Mouse (Mus musculus) stomach, postnatal 0 days (tissue): ENCODE measurements around the gene Clec11a. TPM values are rescaled to one million over a fixed set of nuclear protein-coding genes. Genes with fewer than 3 reads are reported as not detected.

ENCODE experiments used
- ATAC-seq: fragments of 200-750 bp; cut with Nextera tagmentation; 2 replicates; pipeline ENCODE4 v1.8.0; 2017; ENCODE audit not compliant: low FRiP score, low TSS enrichment
- DNase-seq: peaks from one replicate; pipeline ENCODE4 v3.0.0-alpha.2; 2016; ENCODE audit warnings: low spot score
- H3K27ac ChIP-seq: fragments of 300-500 bp; sonication (generic); replicated peaks from 2 replicates; pipeline ENCODE4 v1.5.1; 2014; ENCODE audit warnings: mild to moderate bottlenecking, control low read depth
- H3K27me3 ChIP-seq: fragments of 300-500 bp; sonication (generic); 2 replicates; pipeline ENCODE4 v1.6.1; 2014; ENCODE audit warnings: low read length; ENCODE audit not compliant: control insufficient read depth, insufficient read depth
- H3K36me3 ChIP-seq: fragments of 300-500 bp; sonication (generic); 2 replicates; pipeline ENCODE4 v1.6.1; 2014; ENCODE audit warnings: low read length, mixed read lengths; ENCODE audit not compliant: control insufficient read depth, insufficient read depth
- H3K4me1 ChIP-seq: fragments of 300-500 bp; sonication (generic); replicated peaks from 2 replicates; pipeline ENCODE4 v1.6.1; 2014; ENCODE audit warnings: antibody characterized with exemption; ENCODE audit not compliant: control insufficient read depth, insufficient read depth
- H3K4me2 ChIP-seq: fragments of 300-500 bp; sonication (generic); replicated peaks from 2 replicates; pipeline ENCODE4 v1.6.1; 2014; ENCODE audit warnings: low read depth, mild to moderate bottlenecking, control low read depth, moderate library complexity
- H3K4me3 ChIP-seq: fragments of 300-500 bp; sonication (generic); 2 replicates; pipeline ENCODE4 v1.5.1; 2014; ENCODE audit warnings: low read depth, low read length, control low read depth
- H3K9ac ChIP-seq: fragments of 300-500 bp; sonication (generic); 2 replicates; pipeline ENCODE4 v1.6.1; 2014; ENCODE audit warnings: mild to moderate bottlenecking, low read length, control low read depth, mixed read lengths
- H3K9me3 ChIP-seq: fragments of 300-500 bp; sonication (generic); 2 replicates; pipeline ENCODE4 v1.6.1; 2016; ENCODE audit warnings: low read length; ENCODE audit not compliant: control insufficient read depth
- CTCF ChIP-seq: IDR thresholded peaks from 2 replicates; pipeline ENCODE4 v1.5.1; 2016; ENCODE audit warnings: antibody characterized with exemption, low read depth, mild to moderate bottlenecking, moderate library complexity
- EP300 ChIP-seq: optimal IDR thresholded peaks from 2 replicates; pipeline ENCODE3; 2016; ENCODE audit warnings: antibody characterized with exemption
- WGBS: fragments of 180-500 bp; shearing (Covaris S2); extraction: QIAGEN DNeasy Blood & Tissue Kit; methylation state at CpG from one replicate; pipeline ENCODE4 v1.1.7; 2014; 5-methylcytosine and 5-hydroxymethylcytosine counted together
- polyA plus RNA-seq: library from polyadenylated mRNA; unstranded; fragments of >200 nt; fragmentation: Nextera tagmentation; extraction: Ambion mirVana; gene quantifications from 2 replicates; pipeline ENCODE4 v1.2.1, GENCODE M21; 2015

Gene Clec11a
- polyA plus RNA-seq, 1 experiment from 2014 or later = 11.1 TPM

DNA sequence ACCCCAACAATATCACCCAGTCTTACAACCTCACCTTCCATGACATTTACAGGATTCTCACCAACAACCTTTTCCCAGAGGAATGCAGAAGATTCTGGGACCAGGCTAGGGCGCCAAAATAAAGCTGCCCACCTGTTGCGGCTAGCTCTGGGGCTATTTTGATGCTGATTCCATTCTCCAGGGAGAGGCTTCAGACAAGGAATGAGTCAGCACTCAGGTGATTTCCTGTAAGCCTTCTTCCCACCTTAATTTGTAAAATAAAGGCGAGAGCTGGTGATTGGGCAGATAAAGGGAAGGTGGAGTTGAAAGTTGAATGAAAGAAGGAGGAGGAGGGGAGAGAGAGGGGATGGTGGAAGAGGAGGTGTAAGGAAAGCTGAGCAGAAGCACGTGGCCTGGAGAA, 15.3 kb downstream of the Clec11a start:
- no peak for DNase-seq
- Histone ChIP-seq H3K36me3 (no peaks in the 10 kb centered on the region), H3K4me1 (no peaks in the 10 kb centered on the region), H3K9me3 (no peaks in the 10 kb centered on the region), H3K4me2 (no peak overlapping the region), H3K9ac (no peak overlapping the region), H3K4me3 (no peak overlapping the region), H3K27ac (no peak overlapping the region), H3K27me3 (no peaks in the 10 kb centered on the region)
- no peak for ATAC-seq
- TF ChIP-seq CTCF (no peak), EP300 (no peak)
- WGBS = 52% methylated on average over 4 of the region's 4 CpGs

DNA sequence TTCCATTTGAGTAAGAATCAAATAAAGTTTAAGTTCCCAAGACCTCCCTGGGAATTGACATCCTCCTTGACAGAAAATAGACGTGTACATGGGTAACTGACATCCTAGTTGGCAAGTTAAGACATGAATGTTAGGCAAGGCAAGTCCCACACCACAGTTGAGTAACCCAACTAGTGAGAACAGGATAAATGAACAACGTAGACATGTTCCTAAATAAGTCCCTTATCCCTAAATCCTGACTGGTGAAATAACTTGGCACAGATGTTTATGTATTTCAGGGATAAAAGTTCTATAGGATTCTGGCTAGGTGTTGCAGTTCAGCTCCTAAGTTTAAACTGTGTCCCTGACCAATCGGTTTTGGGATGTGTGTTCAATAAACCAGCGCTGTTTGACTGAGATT, 15.7 kb downstream of the Clec11a start:
- H3K4me3 ChIP-seq = no peak overlapping the region
- WGBS = 60% methylated on average over 4 of the region's 4 CpGs
- no peaks in the 10 kb centered on the region for H3K36me3 ChIP-seq

DNA sequence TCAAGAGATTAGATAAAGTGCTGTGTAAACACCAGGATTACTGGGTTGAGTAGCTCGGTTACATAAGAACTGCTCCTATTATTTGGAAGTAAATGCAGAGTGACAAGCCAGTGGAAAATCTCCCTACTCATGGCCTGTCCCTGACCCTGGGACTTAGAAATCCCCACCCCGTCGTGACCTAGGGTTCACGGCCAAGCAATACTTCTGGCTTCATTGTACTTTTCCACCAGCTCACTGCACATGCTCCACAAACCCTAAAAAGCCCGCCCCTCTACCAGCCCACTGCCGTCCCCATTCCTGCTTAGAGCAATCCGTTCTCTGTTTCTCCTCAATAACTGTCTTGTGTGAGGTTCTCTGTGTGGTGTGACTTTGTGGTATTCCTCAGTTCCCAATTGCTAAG, 18.9 kb downstream of the Clec11a start:
- ATAC-seq = 0 out of 2 replicates have a peak, but pooled peaks have one; percentile 8
- no peak overlapping the region for H3K4me3 ChIP-seq
- TF ChIP-seq CTCF (no peak), EP300 (no peak)
- H3K27ac ChIP-seq = no peak overlapping the region
- 38% methylated on average over 7 of the region's 7 CpGs for WGBS
- no peak overlapping the region for H3K4me2 ChIP-seq
- no peak overlapping the region for H3K9ac ChIP-seq
- no peaks in the 10 kb centered on the region for H3K4me1 ChIP-seq
- H3K36me3 ChIP-seq = no peaks in the 10 kb centered on the region
- H3K9me3 ChIP-seq = no peaks in the 10 kb centered on the region
- DNase-seq = no peak
- H3K27me3 ChIP-seq = no peaks in the 10 kb centered on the region

More for the DNA sequence above, 15.7 kb downstream of the Clec11a start:
- no peak overlapping the region for H3K4me2 ChIP-seq
- no peak for TF ChIP-seq CTCF
- TF ChIP-seq EP300 = no peak
- H3K9ac ChIP-seq = no peak overlapping the region
- no peak for DNase-seq
- no peak for ATAC-seq
- no peaks in the 10 kb centered on the region for H3K9me3 ChIP-seq
- H3K4me1 ChIP-seq = no peaks in the 10 kb centered on the region
- no peak overlapping the region for H3K27ac ChIP-seq
- no peaks in the 10 kb centered on the region for H3K27me3 ChIP-seq

DNA sequence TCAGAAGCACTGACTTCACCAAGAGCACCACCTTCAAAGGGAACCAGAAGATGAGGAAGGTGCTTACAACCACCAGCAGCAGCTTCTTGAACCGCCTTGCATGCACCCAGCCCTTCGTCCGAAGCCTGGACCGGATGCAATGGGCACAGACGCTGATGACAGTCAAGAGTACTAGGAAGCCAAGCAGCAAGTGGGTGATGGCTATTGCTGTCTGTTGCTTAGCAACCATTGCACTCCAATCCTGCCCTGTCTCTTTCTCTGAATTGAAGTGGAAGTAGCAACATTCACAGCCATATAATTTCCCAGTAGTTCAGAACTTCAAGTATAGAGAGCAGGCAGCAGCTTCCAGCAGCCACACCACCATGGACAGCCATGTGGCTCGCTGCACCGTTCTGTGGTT, 25.1 kb downstream of the Clec11a start:
- no peak for DNase-seq
- Histone ChIP-seq H3K9me3 (no peaks in the 10 kb centered on the region), H3K4me3 (no peak overlapping the region), H3K4me2 (no peak overlapping the region), H3K36me3 (no peaks in the 10 kb centered on the region), H3K27me3 (0 out of 2 replicates have a peak, but pooled peaks cover 2% of the 10 kb centered on the region), H3K9ac (no peak overlapping the region), H3K27ac (no peak overlapping the region), H3K4me1 (no peaks in the 10 kb centered on the region)
- ATAC-seq = no peak
- TF ChIP-seq EP300 = no peak
- no peak for TF ChIP-seq CTCF
- 84% methylated on average over 7 of the region's 7 CpGs for WGBS

DNA sequence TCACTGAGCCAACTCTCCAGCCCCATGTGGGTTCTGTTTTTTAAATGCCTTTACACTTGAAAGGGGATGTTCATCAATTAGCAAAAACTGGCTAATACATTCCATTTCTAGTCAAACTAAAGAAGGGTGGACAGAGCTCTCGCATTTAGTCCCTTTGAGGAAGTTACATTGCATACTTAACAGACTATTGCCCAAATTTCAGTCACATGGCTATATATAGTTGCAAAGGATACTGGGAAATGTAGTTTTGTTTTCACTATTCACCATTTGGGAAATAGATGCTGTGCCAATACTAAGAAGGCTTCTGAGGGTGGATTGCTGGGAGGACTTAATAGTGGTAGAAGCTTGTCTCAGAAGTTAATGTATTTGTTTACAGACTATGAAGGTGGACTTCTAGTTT, 25.7 kb downstream of the Clec11a start:
- no peaks in the 10 kb centered on the region for H3K4me1 ChIP-seq
- no peak overlapping the region for H3K4me2 ChIP-seq
- TF ChIP-seq CTCF = no peak
- no peak for TF ChIP-seq EP300
- H3K27ac ChIP-seq = no peak overlapping the region
- no peak for DNase-seq
- H3K9ac ChIP-seq = no peak overlapping the region
- ATAC-seq = no peak
- H3K4me3 ChIP-seq = no peak overlapping the region
- H3K9me3 ChIP-seq = no peaks in the 10 kb centered on the region
- H3K36me3 ChIP-seq = no peaks in the 10 kb centered on the region
- 0 out of 2 replicates have a peak, but pooled peaks cover 2% of the 10 kb centered on the region for H3K27me3 ChIP-seq
- WGBS = 58% methylated on average over 1 of the region's 1 CpGs

DNA sequence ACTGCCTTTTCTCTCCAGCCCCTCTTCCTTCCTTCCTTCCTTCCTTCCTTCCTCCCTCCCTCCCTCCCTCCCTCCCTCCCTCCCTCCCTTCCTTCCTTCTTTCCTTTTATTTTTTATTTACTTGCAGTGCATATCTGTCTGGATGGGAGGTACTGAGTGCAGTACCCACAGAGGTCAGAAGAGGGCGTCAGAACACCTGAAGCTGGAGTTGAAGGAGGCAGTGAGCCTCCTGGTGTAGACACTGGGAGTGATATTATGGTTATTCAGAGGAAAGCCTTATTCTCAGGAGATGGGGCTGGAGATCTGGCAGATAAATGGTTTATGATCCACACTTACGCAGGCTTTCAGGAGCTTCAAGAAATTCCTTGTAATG, 29.5 kb downstream of the Clec11a start:
- Histone ChIP-seq H3K27me3 (0 out of 2 replicates have a peak, but pooled peaks cover 2% of the 10 kb centered on the region), H3K4me1 (no peaks in the 10 kb centered on the region), H3K4me3 (no peak overlapping the region), H3K36me3 (no peaks in the 10 kb centered on the region), H3K4me2 (no peak overlapping the region), H3K9me3 (no peaks in the 10 kb centered on the region), H3K9ac (no peak overlapping the region), H3K27ac (no peak overlapping the region)
- TF ChIP-seq EP300 (no peak), CTCF (peak; percentile 64)
- ATAC-seq (no peak), DNase-seq (peak; percentile 33)
- 46% methylated on average over 2 of the region's 2 CpGs for WGBS
